Mouse (Mus musculus) liver, embryonic 11.5 days (tissue): ENCODE data around the gene 9330161L09Rik. TPM values are rescaled to one million over a fixed set of nuclear protein-coding genes. Genes with fewer than 3 reads are reported as not detected.
A peak's percentile ranks its signal among the peaks of the same experiment; 100 is the strongest.

ENCODE experiments used
- ATAC-seq: fragments of 200-750 bp; cut with Nextera tagmentation; replicated peaks from 2 replicates; pipeline ENCODE4 v1.8.0; 2017; ENCODE audit warnings: moderate number of reproducible peaks, mild to moderate bottlenecking, moderate TSS enrichment, moderate library complexity; ENCODE audit not compliant: low FRiP score
- DNase-seq: peaks from one replicate; pipeline ENCODE4 v3.0.0-alpha.2; 2017; ENCODE audit warnings: low spot score
- H3K27ac ChIP-seq: fragments of 300-500 bp; sonication (generic); 2 replicates; pipeline ENCODE4 v1.5.1; 2014; ENCODE audit warnings: mild to moderate bottlenecking, low read depth, low read length, control low read depth
- H3K27me3 ChIP-seq: fragments of 300-500 bp; sonication (generic); replicated peaks from 2 replicates; pipeline ENCODE4 v1.6.1; 2014; ENCODE audit warnings: low read length, mixed read lengths; ENCODE audit not compliant: control insufficient read depth, insufficient read depth
- H3K36me3 ChIP-seq: fragments of 300-500 bp; sonication (generic); 2 replicates; pipeline ENCODE4 v1.6.1; 2014; ENCODE audit warnings: mild to moderate bottlenecking, low read length, moderate library complexity, mixed read lengths; ENCODE audit not compliant: control insufficient read depth, insufficient read depth
- H3K4me1 ChIP-seq: fragments of 300-500 bp; sonication (generic); replicated peaks from 2 replicates; pipeline ENCODE4 v1.6.1; 2014; ENCODE audit warnings: low read length, mixed read lengths; ENCODE audit not compliant: control insufficient read depth, insufficient read depth
- H3K4me2 ChIP-seq: fragments of 300-500 bp; sonication (generic); 2 replicates; pipeline ENCODE4 v1.6.1; 2014; ENCODE audit warnings: mild to moderate bottlenecking, control low read depth, moderate library complexity
- H3K4me3 ChIP-seq: fragments of 300-500 bp; sonication (generic); 2 replicates; pipeline ENCODE4 v1.5.1; 2014; ENCODE audit warnings: low read depth, low read length, control low read depth
- H3K9ac ChIP-seq: fragments of 300-500 bp; sonication (generic); 2 replicates; pipeline ENCODE4 v1.6.1; 2014; ENCODE audit warnings: low read depth, low read length, control low read depth
- H3K9me3 ChIP-seq: fragments of 300-500 bp; sonication (generic); 2 replicates; pipeline ENCODE4 v1.6.1; 2016; ENCODE audit warnings: low read length, inconsistent platforms, mixed read lengths; ENCODE audit not compliant: control insufficient read depth
- WGBS: fragments of 180-500 bp; shearing (Covaris S2); extraction: QIAGEN DNeasy Blood & Tissue Kit; methylation state at CpG from one replicate; pipeline ENCODE4 v1.1.7; 2014; 5-methylcytosine and 5-hydroxymethylcytosine counted together
- polyA plus RNA-seq: library from polyadenylated mRNA; unstranded; fragments of >200 nt; fragmentation: Nextera tagmentation; extraction: Ambion mirVana; gene quantifications from 2 replicates; pipeline ENCODE4 v1.2.1, GENCODE M21; 2014

Gene 9330161L09Rik
- polyA plus RNA-seq, 1 experiment from 2014 or later, result 0.80 TPM

DNA sequence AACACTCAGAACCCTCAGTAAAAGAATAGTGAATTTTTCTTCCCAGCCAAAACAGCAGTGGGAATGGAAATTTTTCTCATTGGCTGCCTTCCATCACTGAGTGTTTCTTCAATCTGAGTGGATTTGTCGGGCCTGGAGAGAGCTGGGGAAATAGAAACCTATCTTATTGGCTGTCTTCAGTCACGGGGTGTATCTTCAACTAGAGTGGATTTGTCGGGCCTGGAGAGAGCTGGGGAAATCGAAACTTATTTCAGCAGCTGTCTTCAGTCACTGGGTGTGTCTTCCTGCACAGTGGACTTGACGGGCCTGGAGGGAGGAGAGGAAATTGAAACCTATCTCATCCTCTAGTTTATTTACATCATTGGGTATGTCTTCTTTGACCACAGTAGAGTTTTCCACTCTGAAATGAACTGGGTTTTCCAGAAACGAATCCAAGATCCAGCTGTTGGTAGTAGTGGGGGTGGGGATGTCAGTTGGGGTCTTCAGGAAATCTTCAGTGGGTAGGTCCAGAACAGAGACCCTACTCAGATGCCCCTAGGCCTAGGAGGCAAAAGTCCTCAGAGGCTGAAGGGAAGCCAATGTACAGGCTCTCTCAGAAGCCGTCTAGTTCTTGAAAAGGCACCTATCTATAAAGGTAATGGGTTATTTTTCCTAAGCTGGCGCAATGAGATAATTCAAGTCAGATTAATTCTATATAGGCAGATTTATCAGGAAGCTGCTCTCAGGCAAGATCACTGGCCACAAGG is 26.5 kb upstream of the 9330161L09Rik start, which contains the start of gene Ifi27:
Ifi27 (plus strand) TSS at position 226 of the 746 bp plus-strand sequence.
- ATAC-seq, result no peak
- DNase-seq, result no peak
- Histone ChIP-seq H3K9ac (no peak within 1 kb of the TSS), H3K4me2 (0 out of 2 replicates have a peak within 1 kb of the TSS, but pooled peaks have one; percentile 4), H3K27ac (no peak within 1 kb of the TSS), H3K4me1 (no peaks in the 10 kb centered on the region), H3K9me3 (no peaks in the 10 kb centered on the region), H3K36me3 (no peaks in the 10 kb centered on the region), H3K4me3 (no peak within 1 kb of the TSS), H3K27me3 (no peaks in the 10 kb centered on the region)
- 57% methylated on average over 8 of the region's 8 CpGs for WGBS

DNA sequence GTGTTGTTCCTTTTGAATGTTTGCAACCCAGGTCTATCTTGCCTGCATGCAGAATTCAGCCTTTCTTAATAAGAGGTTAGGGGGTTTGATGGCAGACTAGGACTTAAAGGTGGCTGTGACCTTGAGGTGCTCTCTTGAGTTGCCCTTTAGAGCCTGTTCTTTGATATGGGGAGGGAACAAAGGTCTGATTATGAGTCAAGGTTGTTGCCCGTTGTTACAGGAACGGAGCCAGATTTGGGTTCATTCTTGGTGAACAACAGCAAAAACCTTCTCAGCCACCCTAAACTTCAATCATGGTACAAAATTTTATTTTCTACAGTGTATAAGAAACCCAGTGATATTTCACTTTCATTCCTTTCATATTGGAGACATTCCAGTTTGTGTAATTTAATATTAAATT is 25.8 kb upstream of the 9330161L09Rik start:
- Histone ChIP-seq H3K4me3 (no peak overlapping the region), H3K4me1 (no peaks in the 10 kb centered on the region), H3K9me3 (no peaks in the 10 kb centered on the region), H3K9ac (no peak overlapping the region), H3K4me2 (no peak overlapping the region), H3K27ac (no peak overlapping the region), H3K36me3 (no peaks in the 10 kb centered on the region), H3K27me3 (no peaks in the 10 kb centered on the region)
- DNase-seq, result no peak
- ATAC-seq, result no peak
- 90% methylated on average over 2 of the region's 2 CpGs for WGBS

DNA sequence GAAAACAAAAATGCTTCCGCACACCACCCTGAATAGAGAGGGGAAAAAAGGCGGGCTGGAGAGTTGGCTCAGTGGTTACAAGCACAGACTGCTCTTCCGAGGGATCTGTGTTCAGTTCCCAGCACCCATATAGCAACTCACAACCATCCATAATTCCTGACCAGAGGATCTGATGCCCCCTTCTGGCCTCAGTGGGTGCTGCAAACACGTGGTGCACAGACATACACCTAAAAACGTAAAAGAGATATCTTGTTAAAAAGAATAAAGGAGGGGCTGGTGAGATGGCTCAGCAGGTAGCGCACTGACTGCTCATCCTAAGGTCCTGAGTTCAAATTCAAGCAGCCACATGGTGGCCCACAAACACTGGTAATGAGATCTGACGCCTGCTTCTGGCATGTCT is 19.1 kb upstream of the 9330161L09Rik start:
- no peak overlapping the region for H3K4me2 ChIP-seq
- no peak overlapping the region for H3K9ac ChIP-seq
- 88% methylated on average over 7 of the region's 7 CpGs for WGBS
- no peak overlapping the region for H3K27ac ChIP-seq
- H3K4me3 ChIP-seq, result no peak overlapping the region
- peaks cover 21% of the 10 kb centered on the region for H3K4me1 ChIP-seq
- ATAC-seq, result no peak
- H3K27me3 ChIP-seq, result no peaks in the 10 kb centered on the region
- peaks cover 7% of the 10 kb centered on the region for H3K36me3 ChIP-seq
- no peak for DNase-seq
- no peaks in the 10 kb centered on the region for H3K9me3 ChIP-seq

DNA sequence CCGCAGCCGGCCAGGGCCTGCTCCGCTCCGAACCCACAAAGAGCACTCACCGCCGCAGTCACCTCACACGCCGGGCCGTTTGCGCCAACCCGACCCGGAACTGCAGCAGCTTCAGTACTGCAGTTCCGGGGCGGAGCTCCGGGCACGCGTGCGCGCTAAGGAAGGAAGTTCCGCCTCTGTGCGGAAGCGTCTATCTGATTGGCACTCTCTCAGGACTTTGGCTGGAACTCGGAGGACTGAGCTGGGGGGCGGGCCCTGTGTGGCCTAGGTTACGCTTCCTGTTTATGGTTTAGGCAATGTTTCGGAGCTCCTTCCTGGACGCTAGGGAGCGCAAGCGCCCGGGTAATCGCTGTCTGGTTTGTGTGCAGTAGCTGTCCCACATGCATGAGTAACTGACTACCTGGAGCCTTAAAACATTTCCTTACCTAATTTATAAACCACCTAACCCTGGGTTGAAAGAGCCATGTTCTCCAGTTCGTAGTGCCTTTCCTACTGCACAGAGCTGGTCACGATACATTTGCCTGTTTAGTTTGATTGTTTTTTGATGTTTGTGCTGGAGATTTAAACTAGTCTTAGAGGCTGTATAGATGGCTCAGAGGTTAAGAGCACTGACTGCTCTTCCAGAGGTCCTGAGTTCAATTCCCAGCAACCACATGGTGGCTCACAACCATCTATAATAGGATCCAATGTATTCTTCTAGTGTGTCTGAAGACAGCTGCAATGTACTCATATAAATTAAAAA is 18.3 kb upstream of the 9330161L09Rik start, which contains the start of gene Ddx24:
Ddx24 (minus strand) TSS at position 102 of the 742 bp plus-strand sequence.
- Histone ChIP-seq H3K27ac (peak within 1 kb of the TSS; percentile 20; the same call in 1 of the 2 replicates), H3K9me3 (no peaks in the 10 kb centered on the region), H3K36me3 (peaks cover 7% of the 10 kb centered on the region), H3K9ac (peak within 1 kb of the TSS; percentile 85), H3K27me3 (no peaks in the 10 kb centered on the region), H3K4me2 (peak within 1 kb of the TSS; percentile 91), H3K4me3 (peak within 1 kb of the TSS; percentile 85), H3K4me1 (peaks cover 25% of the 10 kb centered on the region)
- ATAC-seq, result peak; percentile 100
- 1% methylated on average over 33 of the region's 33 CpGs for WGBS
- DNase-seq, result peak; percentile 98

DNA sequence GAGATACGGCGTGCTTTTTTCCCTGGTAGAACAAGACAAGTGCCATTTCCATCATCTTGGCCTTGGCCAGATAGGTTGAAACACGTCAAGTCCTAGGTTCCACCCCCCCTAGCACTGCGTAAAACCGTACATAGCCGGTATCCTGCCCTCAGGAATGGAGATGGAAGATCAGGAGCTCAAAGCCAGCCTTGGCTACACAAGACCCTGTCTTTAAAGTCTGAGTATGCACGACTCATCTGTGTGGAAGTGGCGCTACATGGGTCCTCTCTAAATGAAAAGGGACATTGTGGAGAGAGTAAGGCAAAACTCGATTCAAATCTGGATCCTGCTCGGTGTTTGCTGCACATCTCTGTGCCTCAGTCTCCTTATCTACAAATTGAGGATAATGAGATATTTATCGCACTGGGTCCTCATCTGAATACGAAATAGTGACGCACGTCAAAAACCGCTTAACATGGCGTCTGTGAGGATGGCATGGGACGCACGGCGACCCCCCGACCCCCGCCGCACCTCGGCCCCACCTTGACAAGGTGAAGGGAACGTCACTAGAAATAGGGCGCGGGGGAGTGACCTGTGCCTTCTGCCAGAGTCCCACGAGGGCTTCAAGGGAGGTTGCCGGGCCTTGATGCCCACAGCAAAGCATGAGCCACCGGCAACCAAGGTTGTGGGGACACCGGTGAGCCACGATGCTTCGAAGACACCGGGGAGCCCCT is 17.6 kb upstream of the 9330161L09Rik start:
- peak overlapping the region; percentile 85 for H3K9ac ChIP-seq
- ATAC-seq, result peak; percentile 37
- no peaks in the 10 kb centered on the region for H3K27me3 ChIP-seq
- peaks cover 7% of the 10 kb centered on the region for H3K36me3 ChIP-seq
- H3K9me3 ChIP-seq, result no peaks in the 10 kb centered on the region
- peak overlapping the region; percentile 85 for H3K4me3 ChIP-seq
- peaks cover 25% of the 10 kb centered on the region for H3K4me1 ChIP-seq
- WGBS, result 6% methylated on average over 33 of the region's 33 CpGs
- H3K27ac ChIP-seq, result peak overlapping the region; percentile 20; the same call in 1 of the 2 replicates
- peak overlapping the region; percentile 91 for H3K4me2 ChIP-seq
- DNase-seq, result no peak

DNA sequence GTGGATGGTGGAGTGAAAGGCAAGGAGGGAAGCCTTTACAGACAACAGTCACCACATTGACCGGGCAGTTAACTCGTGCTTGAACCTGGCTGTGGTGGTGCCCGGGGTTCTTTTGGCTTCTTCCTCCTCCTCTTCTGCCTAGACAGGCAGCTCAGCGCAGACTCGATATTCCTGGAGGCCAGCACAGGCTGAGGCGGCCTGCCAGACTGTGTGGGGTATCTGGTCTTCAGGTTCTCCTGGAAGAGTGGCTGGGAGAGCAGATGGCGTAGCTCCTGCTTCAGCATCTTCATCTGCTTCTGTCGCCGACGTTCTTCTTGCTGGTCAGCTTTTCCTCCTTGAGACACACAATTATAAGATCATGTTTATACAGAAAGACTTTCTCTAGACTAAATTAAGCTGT is 524 bp upstream of the 9330161L09Rik start:
- no peak for ATAC-seq

DNA sequence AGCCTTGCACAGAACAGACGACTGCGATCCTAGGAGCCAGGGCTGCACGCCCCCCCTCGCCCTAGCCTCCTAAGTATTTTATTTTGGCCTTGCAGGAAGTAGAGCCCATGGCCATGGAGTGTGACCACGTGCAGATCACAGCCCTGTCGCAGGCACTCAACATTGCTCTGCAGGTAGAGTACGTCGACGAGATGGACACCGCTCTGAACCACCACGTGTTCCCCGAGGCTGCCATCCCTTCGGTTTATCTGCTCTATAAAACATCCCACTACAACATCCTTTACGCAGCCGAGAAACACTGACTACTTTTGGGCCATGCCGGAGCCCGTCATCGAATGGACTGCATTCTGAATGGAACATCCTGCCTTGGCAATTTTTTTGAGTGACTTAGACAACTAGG is 3.5 kb downstream of the 9330161L09Rik start:
- Histone ChIP-seq H3K27ac (no peak overlapping the region), H3K9ac (no peak overlapping the region), H3K36me3 (peaks cover 31% of the 10 kb centered on the region), H3K4me3 (no peak overlapping the region), H3K4me2 (no peak overlapping the region), H3K9me3 (no peaks in the 10 kb centered on the region), H3K4me1 (no peaks in the 10 kb centered on the region), H3K27me3 (no peaks in the 10 kb centered on the region)
- WGBS, result 86% methylated on average over 18 of the region's 18 CpGs
- DNase-seq, result no peak
- no peak for ATAC-seq

More for the DNA sequence above, 524 bp upstream of the 9330161L09Rik start:
- Histone ChIP-seq H3K4me2 (no peak overlapping the region), H3K9me3 (no peaks in the 10 kb centered on the region), H3K36me3 (peaks cover 65% of the 10 kb centered on the region), H3K27me3 (no peaks in the 10 kb centered on the region), H3K9ac (no peak overlapping the region), H3K27ac (no peak overlapping the region), H3K4me3 (no peak overlapping the region), H3K4me1 (no peaks in the 10 kb centered on the region)
- no peak for DNase-seq
- WGBS, result 91% methylated on average over 10 of the region's 10 CpGs

DNA sequence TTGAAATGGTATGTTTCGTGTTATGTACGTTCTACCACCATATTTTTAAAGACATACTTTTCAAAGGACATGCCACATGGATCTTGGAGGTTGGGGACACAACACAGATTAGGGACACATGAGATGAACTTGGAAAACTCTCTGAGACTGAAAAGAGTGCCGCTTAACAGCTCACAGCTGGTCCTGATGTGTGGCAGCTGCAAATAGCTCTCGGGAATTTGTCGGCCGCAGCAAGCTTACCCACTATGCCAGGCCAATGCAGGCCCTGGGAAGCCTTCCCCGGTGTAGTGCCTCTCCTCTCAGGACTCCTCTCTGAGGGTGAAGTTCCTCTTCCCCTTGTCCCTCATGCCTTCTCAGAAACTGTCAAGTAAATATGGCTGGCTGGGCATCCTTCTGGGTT is 10.9 kb downstream of the 9330161L09Rik start:
- no peak for DNase-seq
- H3K4me1 ChIP-seq, result peaks cover 25% of the 10 kb centered on the region
- no peak overlapping the region for H3K27ac ChIP-seq
- H3K9me3 ChIP-seq, result no peaks in the 10 kb centered on the region
- H3K4me3 ChIP-seq, result no peak overlapping the region
- no peaks in the 10 kb centered on the region for H3K36me3 ChIP-seq
- H3K27me3 ChIP-seq, result no peaks in the 10 kb centered on the region
- H3K9ac ChIP-seq, result no peak overlapping the region
- 85% methylated on average over 7 of the region's 7 CpGs for WGBS
- no peak for ATAC-seq
- H3K4me2 ChIP-seq, result no peak overlapping the region
